Mouse (Mus musculus): ENCODE data around the gene Tapt1. TPM values are rescaled to one million over a fixed set of nuclear protein-coding genes. Genes with fewer than 3 reads are reported as not detected.
"Not testable (repeated sequence)": the region's sequence is repeated elsewhere in the genome, so short reads cannot be mapped to it uniquely, and the experiment has no call there.

Gene Tapt1
- polyA plus RNA-seq, 1 experiment from 2014 or later, result 33.3 TPM

GRCm38 (mm10) chr5:44146437-44147332 lies 79.7 kb downstream of the Tapt1 start:
- H3K27me3 ChIP-seq (ENCODE audit: insufficient read depth, low read length), result no peaks in the 10 kb centered on the region
- DNase-seq, result no peak
- no peak overlapping the region for H3K4me3 ChIP-seq (ENCODE audit: low read depth, low read length)
- H3K27ac ChIP-seq (ENCODE audit: low read depth), result no peak overlapping the region; the same call in 1 of the 2 replicates
- peaks cover 6% of the 10 kb centered on the region for H3K9me3 ChIP-seq (ENCODE audit: low read length)
- no peak for ATAC-seq
- H3K36me3 ChIP-seq (replicated peaks; ENCODE audit: insufficient read depth, low read length), result no peaks in the 10 kb centered on the region
- no peak overlapping the region for H3K4me2 ChIP-seq (ENCODE audit: low read depth, low read length)
- TF ChIP-seq EP300 (IDR thresholded peaks at IDR 0.05; ENCODE audit: low read depth) (no peak), CTCF (IDR thresholded peaks at IDR 0.05; ENCODE audit: low read depth) (no peak)
- WGBS (ENCODE audit: insufficient replicate concordance), result 60% methylated on average over 6 of the region's 6 CpGs
- H3K4me1 ChIP-seq (ENCODE audit: insufficient read depth), result no peaks in the 10 kb centered on the region
- H3K9ac ChIP-seq (replicated peaks), result no peak overlapping the region

- no peaks in the 10 kb centered on the region for H3K27me3 ChIP-seq (ENCODE audit: insufficient read depth, low read length)
- ATAC-seq (no peak), DNase-seq (no peak)
- H3K4me3 ChIP-seq (ENCODE audit: low read depth, low read length), result no peak overlapping the region
- no peaks in the 10 kb centered on the region for H3K36me3 ChIP-seq (replicated peaks; ENCODE audit: insufficient read depth, low read length)
- 65% methylated on average over 8 of the region's 8 CpGs for WGBS (ENCODE audit: insufficient replicate concordance)
- H3K9me3 ChIP-seq (ENCODE audit: low read length), result no peaks in the 10 kb centered on the region
- no peak overlapping the region for H3K9ac ChIP-seq (replicated peaks)
- H3K27ac ChIP-seq (ENCODE audit: low read depth), result no peak overlapping the region
- no peak for TF ChIP-seq EP300 (IDR thresholded peaks at IDR 0.05; ENCODE audit: low read depth)
- no peak for TF ChIP-seq CTCF (IDR thresholded peaks at IDR 0.05; ENCODE audit: low read depth)
- no peak overlapping the region for H3K4me2 ChIP-seq (ENCODE audit: low read depth, low read length)
- H3K4me1 ChIP-seq (ENCODE audit: insufficient read depth), result no peaks in the 10 kb centered on the region
These were observed 82.8 kb downstream of the Tapt1 start for GRCm38 (mm10) chr5:44143467-44144235.

- H3K4me2 ChIP-seq (ENCODE audit: low read depth, low read length), result no peak overlapping the region
- H3K4me1 ChIP-seq (ENCODE audit: insufficient read depth), result peaks cover 4% of the 10 kb centered on the region; the same call in 1 of the 2 replicates
- H3K9me3 ChIP-seq (ENCODE audit: low read length), result no peaks in the 10 kb centered on the region
- ATAC-seq, result no peak
- WGBS (ENCODE audit: insufficient replicate concordance), result 43% methylated on average over 4 of the region's 4 CpGs
- H3K27me3 ChIP-seq (ENCODE audit: insufficient read depth, low read length), result no peaks in the 10 kb centered on the region
- H3K9ac ChIP-seq (replicated peaks), result no peak overlapping the region
- TF ChIP-seq EP300 (IDR thresholded peaks at IDR 0.05; ENCODE audit: low read depth) (no peak), CTCF (IDR thresholded peaks at IDR 0.05; ENCODE audit: low read depth) (no peak)
- DNase-seq, result no peak
- H3K27ac ChIP-seq (ENCODE audit: low read depth), result no peak overlapping the region
- H3K4me3 ChIP-seq (ENCODE audit: low read depth, low read length), result no peak overlapping the region
- H3K36me3 ChIP-seq (replicated peaks; ENCODE audit: insufficient read depth, low read length), result no peaks in the 10 kb centered on the region
These were observed 98.9 kb downstream of the Tapt1 start for GRCm38 (mm10) chr5:44127487-44127886.

GRCm38 (mm10) chr5:44126574-44126973 lies 99.9 kb downstream of the Tapt1 start:
- H3K4me2 ChIP-seq (ENCODE audit: low read depth, low read length); H3K4me1 ChIP-seq (ENCODE audit: insufficient read depth); H3K36me3 ChIP-seq (replicated peaks; ENCODE audit: insufficient read depth, low read length); ATAC-seq; DNase-seq; H3K27me3 ChIP-seq (ENCODE audit: insufficient read depth, low read length); H3K27ac ChIP-seq (ENCODE audit: low read depth); H3K9me3 ChIP-seq (ENCODE audit: low read length); H3K4me3 ChIP-seq (ENCODE audit: low read depth, low read length); H3K9ac ChIP-seq (replicated peaks): not testable (repeated sequence)
- WGBS (ENCODE audit: insufficient replicate concordance), result 87% methylated on average over 8 of the region's 8 CpGs

Other genes starting within 250 kb of the Tapt1 start
- 1.1 and 1.9 TPM in 2 replicates for gene Fgfbp1, start 244.8 kb downstream of the Tapt1 start, polyA plus RNA-seq (2015; fragmentation: Nextera tagmentation; extraction: Ambion mirVana)
- gene Prom1, start 124.6 kb downstream of the Tapt1 start, polyA plus RNA-seq (2015; fragmentation: Nextera tagmentation; extraction: Ambion mirVana), result 9.4 and 9.7 TPM in 2 replicates